24 mouse cellular contexts compared by ENCODE assay signal in genomic region chr13:114048688-114049087, GRCm38 (mm10).
DNase-seq lines count a peak whose midpoint lies in the region; ATAC-seq and TF ChIP-seq lines count a peak whose summit lies in the region.
"Had no signal": no experiment of that assay in that cellular context is flagged by ENCODE, and none has a peak within 500 bp of the region (broad histone marks: within the 10 kb centered on the region; RNA-seq: fewer than 3 reads in every experiment).

No protein-coding gene starts in this region.

- ATAC-seq in forebrain, embryonic 12.5 days (ENCODE audit: low FRiP score), result no peak
- ATAC-seq in forebrain, embryonic 16.5 days, result no peak
- ATAC-seq in midbrain, postnatal 0 days (ENCODE audit: low FRiP score), result no peak
- ATAC-seq in Patski, result peak; percentile 78
- ATAC-seq: activated CD4-positive, CD25-positive, alpha-beta regulatory T cell, adult 4 months; forebrain, postnatal 0 days; hindbrain, embryonic 16.5 days; intestine, embryonic 15.5 days had no signal

- in situ Hi-C loops in Patski (cut with MboI; ENCODE audit: low pct_unique_long_range_greater_than_20kb), result no loop called here

- 0 out of 2 replicates have a peak overlapping the region, but pooled peaks have one; percentile 20 for H3K27ac ChIP-seq in forebrain, embryonic 12.5 days
- H3K27ac ChIP-seq in forebrain, embryonic 16.5 days (ENCODE audit: low read length), result no peak overlapping the region
- H3K27ac ChIP-seq in midbrain, embryonic 10.5 days (replicated peaks), result peak overlapping the region; percentile 72
- H3K27ac ChIP-seq in midbrain, postnatal 0 days (ENCODE audit: low read depth, low read length), result no peak overlapping the region
- H3K27ac ChIP-seq: gastrocnemius, adult 2 months; heart, adult 2 months; heart, embryonic 10.5 days; heart, embryonic 13.5 days; hindbrain, embryonic 13.5 days; intestine, embryonic 15.5 days had no signal

- 21% methylated on average over 3 of the region's 3 CpGs for WGBS in forebrain, embryonic 12.5 days
- 37% methylated on average over 3 of the region's 3 CpGs for WGBS in forebrain, embryonic 16.5 days
- 27% methylated on average over 3 of the region's 3 CpGs for WGBS in midbrain, embryonic 10.5 days
- 51% methylated on average over 3 of the region's 3 CpGs for WGBS in midbrain, postnatal 0 days

- no peak overlapping the region for H3K4me3 ChIP-seq in forebrain, embryonic 12.5 days (replicated peaks)
- H3K4me3 ChIP-seq in forebrain, embryonic 16.5 days (replicated peaks; ENCODE audit: low read length), result no peak overlapping the region
- H3K4me3 ChIP-seq in midbrain, embryonic 10.5 days, result no peak overlapping the region
- H3K4me3 ChIP-seq in midbrain, postnatal 0 days (ENCODE audit: low read depth, low read length), result no peak overlapping the region
- H3K4me3 ChIP-seq: gastrocnemius, adult 2 months; heart, adult 2 months; heart, embryonic 10.5 days; heart, embryonic 13.5 days; hindbrain, embryonic 13.5 days; intestine, embryonic 15.5 days had no signal

- H3K4me2 ChIP-seq in forebrain, embryonic 12.5 days, result no peak overlapping the region
- no peak overlapping the region for H3K4me2 ChIP-seq in forebrain, embryonic 16.5 days (ENCODE audit: low read length)
- H3K4me2 ChIP-seq in midbrain, postnatal 0 days (ENCODE audit: low read depth, low read length, poor library complexity, severe bottlenecking), result no peak overlapping the region
- H3K4me2 ChIP-seq: heart, embryonic 13.5 days; hindbrain, embryonic 13.5 days; intestine, embryonic 15.5 days had no signal

- POLR2A ChIA-PET in Patski (lab: Charles Lee), result interaction anchor here (0.6 kb wide), 1 partner anchor 66 kb away, joined by 3 read pairs; no protein-coding TSS in a partner anchor

- CTCF ChIA-PET in Patski (lab: Charles Lee), result interaction anchor here (1.3 kb wide), 1 partner anchor 10 kb away, joined by 5 read pairs; no protein-coding TSS in a partner anchor

- H3K27me3 ChIP-seq in forebrain, embryonic 12.5 days, result no peaks in the 10 kb centered on the region
- H3K27me3 ChIP-seq in forebrain, embryonic 16.5 days (replicated peaks; ENCODE audit: control insufficient read depth, insufficient read depth, low read length), result no peaks in the 10 kb centered on the region
- H3K27me3 ChIP-seq in midbrain, embryonic 10.5 days (ENCODE audit: low read depth, poor library complexity, severe bottlenecking), result no peaks in the 10 kb centered on the region; the same call in 1 of the 2 replicates
- H3K27me3 ChIP-seq in midbrain, postnatal 0 days (ENCODE audit: insufficient read depth, low read length), result no peaks in the 10 kb centered on the region
- no peaks in the 10 kb centered on the region for H3K27me3 ChIP-seq in Patski
- H3K27me3 ChIP-seq: CH12.LX; heart, embryonic 13.5 days; intestine, embryonic 15.5 days had no signal

- H3K36me3 ChIP-seq in forebrain, embryonic 12.5 days (replicated peaks), result no peaks in the 10 kb centered on the region; the same call in 1 of the 2 replicates
- no peaks in the 10 kb centered on the region for H3K36me3 ChIP-seq in forebrain, embryonic 16.5 days (ENCODE audit: control insufficient read depth, insufficient read depth)
- H3K36me3 ChIP-seq in midbrain, embryonic 10.5 days, result no peaks in the 10 kb centered on the region
- H3K36me3 ChIP-seq in midbrain, postnatal 0 days (ENCODE audit: insufficient read depth, low read length), result no peaks in the 10 kb centered on the region
- H3K36me3 ChIP-seq: heart, embryonic 10.5 days; heart, embryonic 13.5 days; hindbrain, embryonic 13.5 days; intestine, embryonic 15.5 days had no signal

- no peak overlapping the region for H3K9ac ChIP-seq in forebrain, embryonic 12.5 days
- H3K9ac ChIP-seq in forebrain, embryonic 16.5 days (replicated peaks; ENCODE audit: low read depth, low read length), result no peak overlapping the region
- H3K9ac ChIP-seq in midbrain, postnatal 0 days (replicated peaks; ENCODE audit: low read length, poor library complexity, severe bottlenecking), result no peak overlapping the region
- H3K9ac ChIP-seq: forebrain, postnatal 0 days; heart, embryonic 13.5 days; hindbrain, embryonic 13.5 days; intestine, embryonic 15.5 days had no signal

- no peak for DNase-seq in midbrain, embryonic 10.5 days (ENCODE audit: low spot score)
- DNase-seq in midbrain, postnatal 0 days (ENCODE audit: low spot score), result no peak
- peak; percentile 9 for DNase-seq in Patski (ENCODE audit: low read depth, low spot score)
- DNase-seq in layer of hippocampus, adult 9-10 months (ENCODE audit: low spot score), result no peak
- DNase-seq: B cell, adult 2 months; cerebellum, adult 18-20 months; cerebellum, adult 9-10 months; cerebellum, postnatal 14 days; forebrain, postnatal 0 days; gastrocnemius, adult 2 months; gastrocnemius, postnatal 14 days; heart, adult 2 months; heart, postnatal 14 days; heart, postnatal 4 days; kidney, adult 11 months had no signal

- H3K9me3 ChIP-seq in forebrain, embryonic 12.5 days, result no peaks in the 10 kb centered on the region
- H3K9me3 ChIP-seq in forebrain, embryonic 16.5 days (ENCODE audit: control insufficient read depth, low read length), result no peaks in the 10 kb centered on the region
- no peaks in the 10 kb centered on the region for H3K9me3 ChIP-seq in midbrain, embryonic 10.5 days (replicated peaks)
- H3K9me3 ChIP-seq in midbrain, postnatal 0 days (ENCODE audit: low read length), result no peaks in the 10 kb centered on the region
- H3K9me3 ChIP-seq: heart, embryonic 10.5 days; heart, embryonic 13.5 days; hindbrain, embryonic 13.5 days; intestine, embryonic 15.5 days had no signal

- no peak for TF ChIP-seq CTCF in midbrain, postnatal 0 days (IDR thresholded peaks at IDR 0.05)
- no peak for TF ChIP-seq CTCF in Patski (IDR thresholded peaks at IDR 0.05)

- H3K4me1 ChIP-seq in forebrain, embryonic 12.5 days, result peaks cover 35% of the 10 kb centered on the region
- 0 out of 2 replicates have a peak, but pooled peaks cover 2% of the 10 kb centered on the region for H3K4me1 ChIP-seq in forebrain, embryonic 16.5 days (replicated peaks; ENCODE audit: control insufficient read depth, insufficient read depth, low read length)
- peaks cover 61% of the 10 kb centered on the region for H3K4me1 ChIP-seq in midbrain, embryonic 10.5 days
- no peaks in the 10 kb centered on the region for H3K4me1 ChIP-seq in midbrain, postnatal 0 days (ENCODE audit: insufficient read depth, low read length)
- H3K4me1 ChIP-seq: intestine, embryonic 15.5 days had no signal

Comparison
In these comparisons a context has a peak if more than half of its experiments do, and no peak if none do; other contexts are left out.
1. H3K27ac ChIP-seq: peak in forebrain, embryonic 12.5 days (single experiment) and midbrain, embryonic 10.5 days (single experiment); none in forebrain, embryonic 16.5 days (single experiment) and midbrain, postnatal 0 days (single experiment).